Mouse (Mus musculus): ENCODE results near the gene Lmx1b.

DNA sequence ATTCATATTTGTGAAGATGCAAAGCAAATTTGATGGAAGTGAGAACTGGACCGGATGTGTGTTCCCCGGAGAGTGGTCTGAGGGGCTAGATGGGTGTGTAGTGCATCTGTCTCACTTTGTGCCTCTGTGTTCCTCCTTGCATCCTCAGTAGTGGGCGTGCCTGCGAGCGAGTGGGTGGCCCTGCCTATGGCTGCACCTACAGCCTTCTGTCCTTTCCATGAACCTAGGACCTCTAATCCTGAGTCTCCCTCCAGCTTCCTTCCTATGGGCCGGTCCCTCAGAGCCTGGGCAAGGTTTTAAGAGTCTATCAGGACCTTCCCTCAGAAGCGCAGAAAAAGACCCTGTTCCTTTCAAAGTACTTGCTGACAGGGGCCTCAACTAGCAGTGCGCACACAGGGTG lies 124.9 kb downstream of the Lmx1b start:
- TF ChIP-seq EP300 (IDR thresholded peaks at IDR 0.05; ENCODE audit: low read depth) (no peak), CTCF (IDR thresholded peaks at IDR 0.05; ENCODE audit: low read depth) (no peak)
